Mouse (Mus musculus): Measurements from ENCODE around the gene Rep15. TPM values are rescaled to one million over a fixed set of nuclear protein-coding genes. Genes with fewer than 3 reads are reported as not detected.

The Rep15 gene
- polyA plus RNA-seq (2014; fragmentation: Illumina TruSeq; extraction: RNeasy Lipid Tissue Mini Kit (QIAGEN cat#74804); ENCODE audit: low read depth, low replicate concordance) = 0.40 TPM

GRCm38 (mm10) chr6:147032303-147032925 is at the start of gene Rep15:
Rep15 (plus strand) TSS chr6:147032584.

GRCm38 (mm10) chr6:147042291-147043290 is 10.2 kb downstream of the Rep15 start, which contains the start of gene Mrps35:
Mrps35 (plus strand) TSS chr6:147042764.

Other genes with a start within 250 kb of the Rep15 start
- gene Arntl2, start 236.5 kb upstream of the Rep15 start, polyA plus RNA-seq (2014; fragmentation: Illumina TruSeq; extraction: RNeasy Lipid Tissue Mini Kit (QIAGEN cat#74804); ENCODE audit: low read depth, low replicate concordance) = 0.69 TPM
- not detected for gene Smco2, start 182.5 kb upstream of the Rep15 start, polyA plus RNA-seq (2014; fragmentation: Illumina TruSeq; extraction: RNeasy Lipid Tissue Mini Kit (QIAGEN cat#74804); ENCODE audit: low read depth, low replicate concordance)
- gene Ppfibp1, start 144.1 kb upstream of the Rep15 start, polyA plus RNA-seq (2014; fragmentation: Illumina TruSeq; extraction: RNeasy Lipid Tissue Mini Kit (QIAGEN cat#74804); ENCODE audit: low read depth, low replicate concordance) = 20.0 TPM
- not detected for gene 1700034J05Rik, start 78.2 kb upstream of the Rep15 start, polyA plus RNA-seq (2014; fragmentation: Illumina TruSeq; extraction: RNeasy Lipid Tissue Mini Kit (QIAGEN cat#74804); ENCODE audit: low read depth, low replicate concordance)
- 25.0 TPM for gene Mrps35, start 10.2 kb downstream of the Rep15 start, polyA plus RNA-seq (2014; fragmentation: Illumina TruSeq; extraction: RNeasy Lipid Tissue Mini Kit (QIAGEN cat#74804); ENCODE audit: low read depth, low replicate concordance)
- gene Mansc4, start 54.4 kb downstream of the Rep15 start, polyA plus RNA-seq (2014; fragmentation: Illumina TruSeq; extraction: RNeasy Lipid Tissue Mini Kit (QIAGEN cat#74804); ENCODE audit: low read depth, low replicate concordance) = not detected
- 5.8 TPM for gene Klhl42, start 58.8 kb downstream of the Rep15 start, polyA plus RNA-seq (2014; fragmentation: Illumina TruSeq; extraction: RNeasy Lipid Tissue Mini Kit (QIAGEN cat#74804); ENCODE audit: low read depth, low replicate concordance)
- not detected for gene Pthlh, start 231.6 kb downstream of the Rep15 start, polyA plus RNA-seq (2014; fragmentation: Illumina TruSeq; extraction: RNeasy Lipid Tissue Mini Kit (QIAGEN cat#74804); ENCODE audit: low read depth, low replicate concordance)

All from liver, adult 10 weeks (tissue).